Mouse (Mus musculus) hindbrain, embryonic 14.5 days (tissue): Measurements from ENCODE around the gene Slc35f6. TPM values are rescaled to one million over a fixed set of nuclear protein-coding genes. Genes with fewer than 3 reads are reported as not detected.
A peak's percentile ranks its signal among the peaks of the same experiment; 100 is the strongest.

Experiments
- ATAC-seq: fragments of 200-750 bp; cut with Nextera tagmentation; 2 replicates; pipeline ENCODE4 v1.8.0; 2017; ENCODE audit warnings: moderate number of reproducible peaks, mild to moderate bottlenecking, moderate TSS enrichment, moderate library complexity; ENCODE audit not compliant: low FRiP score
- DNase-seq: peaks from one replicate; pipeline ENCODE4 v3.0.0-alpha.2; 2015; ENCODE audit warnings: low spot score
- H3K27ac ChIP-seq: fragments of 300-500 bp; sonication (generic); 2 replicates; pipeline ENCODE4 v1.5.1; 2014; ENCODE audit warnings: mild to moderate bottlenecking, moderate library complexity
- H3K27me3 ChIP-seq: fragments of 300-500 bp; sonication (generic); 2 replicates; pipeline ENCODE4 v1.6.1; 2014; ENCODE audit warnings: mild to moderate bottlenecking, low read length, mixed read lengths; ENCODE audit not compliant: control insufficient read depth, insufficient read depth
- H3K36me3 ChIP-seq: fragments of 300-500 bp; sonication (generic); replicated peaks from 2 replicates; pipeline ENCODE4 v1.6.1; 2014; ENCODE audit not compliant: control insufficient read depth, insufficient read depth
- H3K4me1 ChIP-seq: fragments of 300-500 bp; sonication (generic); replicated peaks from 2 replicates; pipeline ENCODE4 v1.6.1; 2014; ENCODE audit warnings: antibody characterized with exemption, low read length, mixed read lengths; ENCODE audit not compliant: control insufficient read depth, insufficient read depth
- H3K4me2 ChIP-seq: fragments of 300-500 bp; sonication (generic); replicated peaks from 2 replicates; pipeline ENCODE4 v1.6.1; 2014; ENCODE audit warnings: mild to moderate bottlenecking, moderate library complexity
- H3K4me3 ChIP-seq: fragments of 300-500 bp; sonication (generic); replicated peaks from 2 replicates; pipeline ENCODE4 v1.5.1; 2014; ENCODE audit warnings: mild to moderate bottlenecking, low read length
- H3K9ac ChIP-seq: fragments of 300-500 bp; sonication (generic); 2 replicates; pipeline ENCODE4 v1.6.1; 2014
- H3K9me3 ChIP-seq: fragments of 300-500 bp; sonication (generic); 2 replicates; pipeline ENCODE4 v1.6.1; 2016; ENCODE audit warnings: low read length; ENCODE audit not compliant: control insufficient read depth
- WGBS: fragments of 180-500 bp; shearing (Covaris S2); extraction: QIAGEN DNeasy Blood & Tissue Kit; methylation state at CpG from one replicate; pipeline ENCODE4 v1.1.7; 2014; 5-methylcytosine and 5-hydroxymethylcytosine counted together
- polyA plus RNA-seq: library from polyadenylated mRNA; unstranded; fragments of >200 nt; fragmentation: Nextera tagmentation; extraction: Ambion mirVana; gene quantifications from 2 replicates; pipeline ENCODE4 v1.2.1, GENCODE M21; 2014

Slc35f6 gene
- polyA plus RNA-seq, 1 experiment from 2014 or later, result 33.3 TPM

GRCm38 (mm10) chr5:30611091-30611490, 36.6 kb upstream of the Slc35f6 start:
- Histone ChIP-seq H3K27ac (no peak overlapping the region), H3K4me3 (no peak overlapping the region), H3K36me3 (no peaks in the 10 kb centered on the region), H3K4me1 (no peaks in the 10 kb centered on the region), H3K9me3 (no peaks in the 10 kb centered on the region), H3K27me3 (no peaks in the 10 kb centered on the region), H3K9ac (no peak overlapping the region), H3K4me2 (no peak overlapping the region)
- WGBS, result 73% methylated on average over 1 of the region's 1 CpGs
- ATAC-seq (no peak), DNase-seq (no peak)

DNA sequence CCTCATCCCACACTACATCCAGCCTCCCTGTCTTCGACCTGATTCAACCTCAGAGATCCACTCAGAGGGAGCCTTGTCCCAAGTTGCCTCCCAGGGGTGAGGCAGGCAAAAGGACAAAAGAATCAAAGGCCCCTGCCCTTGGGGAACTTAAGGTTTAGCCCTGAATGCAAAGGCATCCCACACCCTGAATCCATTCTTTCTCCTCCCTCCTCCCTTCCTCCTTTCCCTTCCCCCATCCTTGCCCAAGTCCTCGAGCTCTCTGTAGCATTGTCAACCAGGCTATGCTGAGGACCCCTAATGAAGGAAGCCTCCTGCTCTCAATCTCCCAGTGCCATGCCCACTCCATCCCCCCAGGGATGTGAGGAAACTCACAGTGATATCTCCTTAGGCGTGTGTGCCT, 36.0 kb upstream of the Slc35f6 start:
- 24% methylated on average over 3 of the region's 3 CpGs for WGBS
- Histone ChIP-seq H3K4me1 (no peaks in the 10 kb centered on the region), H3K4me3 (no peak overlapping the region), H3K27me3 (no peaks in the 10 kb centered on the region), H3K9me3 (no peaks in the 10 kb centered on the region), H3K27ac (no peak overlapping the region), H3K9ac (no peak overlapping the region), H3K4me2 (no peak overlapping the region), H3K36me3 (no peaks in the 10 kb centered on the region)
- DNase-seq (no peak), ATAC-seq (no peak)

- Histone ChIP-seq H3K9ac (no peak overlapping the region), H3K27me3 (no peaks in the 10 kb centered on the region), H3K9me3 (no peaks in the 10 kb centered on the region), H3K4me1 (no peaks in the 10 kb centered on the region), H3K27ac (no peak overlapping the region), H3K36me3 (no peaks in the 10 kb centered on the region), H3K4me3 (no peak overlapping the region), H3K4me2 (no peak overlapping the region)
- ATAC-seq (no peak), DNase-seq (no peak)
- WGBS, result 86% methylated on average over 4 of the region's 4 CpGs
These were observed 35.2 kb upstream of the Slc35f6 start for GRCm38 (mm10) chr5:30612575-30612974.

DNA sequence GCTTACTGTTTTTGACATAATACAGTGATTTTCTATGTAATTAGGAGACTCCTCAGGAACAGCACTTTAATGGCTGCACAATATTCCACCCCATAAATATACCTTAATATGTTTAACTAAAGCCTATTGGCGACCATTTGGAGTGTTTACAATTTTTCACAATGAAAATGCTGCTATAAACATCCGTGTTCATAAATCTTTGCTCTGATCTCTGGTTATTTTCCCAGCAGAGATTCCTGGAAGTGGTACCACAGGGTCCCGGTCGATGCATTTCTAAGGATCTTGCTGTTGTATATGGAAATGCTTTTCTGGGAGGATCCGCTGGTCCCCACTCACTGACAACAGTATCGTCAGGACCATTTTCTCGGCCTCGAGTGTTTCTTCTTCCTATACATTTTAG, 34.5 kb upstream of the Slc35f6 start:
- Histone ChIP-seq H3K27me3 (no peaks in the 10 kb centered on the region), H3K36me3 (no peaks in the 10 kb centered on the region), H3K9me3 (no peaks in the 10 kb centered on the region), H3K4me1 (no peaks in the 10 kb centered on the region), H3K27ac (no peak overlapping the region), H3K4me2 (no peak overlapping the region), H3K4me3 (no peak overlapping the region), H3K9ac (no peak overlapping the region)
- no peak for ATAC-seq
- WGBS, result 86% methylated on average over 8 of the region's 8 CpGs
- DNase-seq, result no peak

GRCm38 (mm10) chr5:30614221-30614620, 33.5 kb upstream of the Slc35f6 start:
- Histone ChIP-seq H3K27me3 (no peaks in the 10 kb centered on the region), H3K36me3 (no peaks in the 10 kb centered on the region), H3K9ac (no peak overlapping the region), H3K9me3 (no peaks in the 10 kb centered on the region), H3K4me2 (no peak overlapping the region), H3K4me1 (no peaks in the 10 kb centered on the region), H3K27ac (no peak overlapping the region), H3K4me3 (no peak overlapping the region)
- ATAC-seq (peak; percentile 63; the same call in 1 of the 2 replicates), DNase-seq (peak; percentile 43)
- WGBS, result 37% methylated on average over 1 of the region's 1 CpGs

DNA sequence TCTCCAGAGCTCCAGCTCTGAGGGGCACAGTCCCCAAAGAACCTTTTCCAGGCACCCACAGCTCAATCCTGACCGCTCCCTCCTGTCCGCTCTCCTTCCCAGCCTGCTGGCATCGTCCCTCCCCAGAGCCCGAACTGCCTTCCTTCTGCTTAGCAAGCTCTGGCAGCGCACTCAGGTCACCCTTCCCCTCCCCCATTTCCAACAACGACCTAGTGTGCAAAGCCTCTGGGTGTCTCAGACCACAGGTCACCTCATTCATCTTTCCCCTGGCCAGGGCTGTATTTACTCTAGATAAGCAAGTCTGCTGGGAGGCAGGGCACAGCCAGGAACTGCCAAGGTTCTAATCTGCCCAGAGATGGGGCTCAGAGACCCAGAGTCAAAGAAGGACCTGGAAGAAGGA, 32.3 kb upstream of the Slc35f6 start:
- H3K27ac ChIP-seq, result no peak overlapping the region
- no peaks in the 10 kb centered on the region for H3K36me3 ChIP-seq
- no peak overlapping the region for H3K9ac ChIP-seq
- ATAC-seq (no peak), DNase-seq (no peak)
- no peaks in the 10 kb centered on the region for H3K4me1 ChIP-seq
- H3K9me3 ChIP-seq, result no peaks in the 10 kb centered on the region
- WGBS, result 52% methylated on average over 6 of the region's 6 CpGs
- no peak overlapping the region for H3K4me2 ChIP-seq
- peaks cover 3% of the 10 kb centered on the region; the same call in 1 of the 2 replicates for H3K27me3 ChIP-seq
- H3K4me3 ChIP-seq, result no peak overlapping the region

DNA sequence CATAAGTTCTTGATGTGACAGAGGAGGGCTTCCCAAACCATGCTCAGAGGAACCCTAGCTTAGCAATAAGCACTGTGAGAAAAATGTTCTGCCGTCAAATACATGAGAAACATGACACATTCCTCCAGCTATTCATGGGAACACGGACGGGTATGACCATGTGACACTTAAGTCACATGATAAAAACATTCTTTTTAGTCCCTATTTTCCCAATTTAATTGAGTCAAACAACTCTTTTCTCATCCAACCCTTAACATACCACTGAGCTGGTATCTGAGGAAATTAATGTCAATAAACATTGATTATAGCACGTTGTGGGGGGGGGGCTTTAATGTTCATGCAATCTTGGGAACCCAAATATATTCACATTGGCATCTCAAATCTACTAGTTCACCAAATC, 31.9 kb upstream of the Slc35f6 start:
- Histone ChIP-seq H3K9me3 (no peaks in the 10 kb centered on the region), H3K4me3 (no peak overlapping the region), H3K27ac (no peak overlapping the region), H3K27me3 (peaks cover 7% of the 10 kb centered on the region), H3K36me3 (no peaks in the 10 kb centered on the region), H3K4me1 (no peaks in the 10 kb centered on the region), H3K4me2 (no peak overlapping the region), H3K9ac (no peak overlapping the region)
- ATAC-seq (no peak), DNase-seq (no peak)
- WGBS, result 83% methylated on average over 4 of the region's 4 CpGs

GRCm38 (mm10) chr5:30616644-30617043, 31.1 kb upstream of the Slc35f6 start:
- Histone ChIP-seq H3K36me3 (no peaks in the 10 kb centered on the region), H3K9me3 (no peaks in the 10 kb centered on the region), H3K4me1 (no peaks in the 10 kb centered on the region), H3K4me2 (no peak overlapping the region), H3K27ac (no peak overlapping the region), H3K4me3 (no peak overlapping the region), H3K27me3 (peaks cover 15% of the 10 kb centered on the region), H3K9ac (no peak overlapping the region)
- ATAC-seq (no peak), DNase-seq (no peak)
- 24% methylated on average over 3 of the region's 3 CpGs for WGBS

DNA sequence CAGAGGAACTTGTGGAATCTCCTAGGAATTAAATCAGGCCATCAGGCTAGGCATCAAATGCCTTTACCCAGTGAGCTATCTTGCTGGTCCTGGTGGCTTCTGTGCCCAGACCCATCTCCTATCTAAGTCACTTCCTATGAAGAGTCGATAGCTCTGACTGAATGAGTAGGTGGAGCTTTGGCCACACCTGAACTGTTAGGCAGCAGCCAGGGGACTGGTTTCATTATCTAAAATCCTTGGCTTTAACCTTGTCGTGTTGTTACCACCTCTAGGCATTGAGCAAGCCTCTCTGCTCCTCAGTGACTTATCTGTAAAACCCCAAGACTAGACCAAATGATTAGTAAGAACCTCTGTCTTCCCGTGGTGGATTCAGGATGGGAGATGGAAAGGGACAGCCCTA, 30.4 kb upstream of the Slc35f6 start:
- no peak for DNase-seq
- 49% methylated on average over 3 of the region's 3 CpGs for WGBS
- peaks cover 22% of the 10 kb centered on the region for H3K27me3 ChIP-seq

DNA sequence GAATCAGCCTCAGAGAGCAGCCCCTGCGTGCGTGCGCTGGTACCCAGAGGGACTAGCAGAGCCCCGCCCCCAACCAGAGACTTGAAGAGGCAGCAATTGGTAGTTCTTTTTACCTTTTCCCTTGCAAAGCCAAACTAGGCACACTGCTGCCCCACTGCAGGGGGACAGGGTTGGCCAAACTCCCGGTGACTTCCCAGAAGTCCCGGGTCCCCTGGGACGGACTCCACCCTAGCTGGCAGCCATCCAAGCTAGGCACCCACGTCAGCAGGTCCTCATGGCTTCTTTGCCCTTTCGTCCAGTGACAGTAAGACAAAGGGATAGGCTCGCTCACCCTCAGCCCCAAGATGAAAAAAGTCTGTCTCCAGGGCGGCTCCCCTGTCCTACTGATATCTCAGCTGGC, 29.9 kb upstream of the Slc35f6 start:
- ATAC-seq (no peak), DNase-seq (no peak)
- Histone ChIP-seq H3K4me1 (peaks cover 11% of the 10 kb centered on the region), H3K9me3 (no peaks in the 10 kb centered on the region), H3K9ac (no peak overlapping the region), H3K27ac (no peak overlapping the region), H3K4me2 (no peak overlapping the region), H3K27me3 (peaks cover 27% of the 10 kb centered on the region), H3K36me3 (no peaks in the 10 kb centered on the region), H3K4me3 (no peak overlapping the region)
- WGBS, result 33% methylated on average over 11 of the region's 11 CpGs

More for the DNA sequence above, 30.4 kb upstream of the Slc35f6 start:
- peaks cover 6% of the 10 kb centered on the region for H3K4me1 ChIP-seq
- no peak overlapping the region for H3K4me2 ChIP-seq
- H3K9me3 ChIP-seq, result no peaks in the 10 kb centered on the region
- no peak overlapping the region for H3K27ac ChIP-seq
- H3K4me3 ChIP-seq, result no peak overlapping the region
- no peak for ATAC-seq
- no peaks in the 10 kb centered on the region for H3K36me3 ChIP-seq
- H3K9ac ChIP-seq, result no peak overlapping the region
